Mouse (Mus musculus) erythroblast, embryonic 14.5 days (primary cell): ENCODE data around the gene Tmed10. TPM values are rescaled to one million over a fixed set of nuclear protein-coding genes. Genes with fewer than 3 reads are reported as not detected.

Source experiments
- H3K27me3 ChIP-seq: 2 replicates; pipeline ENCODE4 v1.6.1; 2012; ENCODE audit warnings: inconsistent platforms; ENCODE audit not compliant: control insufficient read depth
- H3K36me3 ChIP-seq: 2 replicates; pipeline ENCODE4 v1.6.1; 2012; ENCODE audit warnings: mild to moderate bottlenecking, inconsistent platforms; ENCODE audit not compliant: control insufficient read depth
- H3K4me1 ChIP-seq: 2 replicates; pipeline ENCODE4 v1.6.1; 2012; ENCODE audit warnings: inconsistent platforms; ENCODE audit not compliant: control insufficient read depth
- H3K4me3 ChIP-seq: replicated peaks from 2 replicates; pipeline ENCODE3; 2012; ENCODE audit warnings: moderate library complexity, mild to moderate bottlenecking, inconsistent platforms
- H3K9me3 ChIP-seq: 2 replicates; pipeline ENCODE4 v1.6.1; 2012; ENCODE audit warnings: low read length, inconsistent platforms, mixed read lengths; ENCODE audit not compliant: control insufficient read depth
- GATA1 ChIP-seq: IDR thresholded peaks from 2 replicates; pipeline ENCODE4 v1.6.1; 2012; ENCODE audit warnings: low read length, inconsistent platforms, mixed read lengths
- TAL1 ChIP-seq: IDR thresholded peaks from 3 replicates; pipeline ENCODE4 v1.6.1; 2012; ENCODE audit warnings: low read length, inconsistent platforms, mixed read lengths
- polyA plus RNA-seq: library from polyadenylated mRNA; stranded (reverse); fragments of >175 nt; gene quantifications from 2 replicates; pipeline ENCODE4 v1.2.3, GENCODE M21; 2012

Tmed10 gene
- polyA plus RNA-seq, result 19.3 and 20.4 TPM in 2 replicates

DNA sequence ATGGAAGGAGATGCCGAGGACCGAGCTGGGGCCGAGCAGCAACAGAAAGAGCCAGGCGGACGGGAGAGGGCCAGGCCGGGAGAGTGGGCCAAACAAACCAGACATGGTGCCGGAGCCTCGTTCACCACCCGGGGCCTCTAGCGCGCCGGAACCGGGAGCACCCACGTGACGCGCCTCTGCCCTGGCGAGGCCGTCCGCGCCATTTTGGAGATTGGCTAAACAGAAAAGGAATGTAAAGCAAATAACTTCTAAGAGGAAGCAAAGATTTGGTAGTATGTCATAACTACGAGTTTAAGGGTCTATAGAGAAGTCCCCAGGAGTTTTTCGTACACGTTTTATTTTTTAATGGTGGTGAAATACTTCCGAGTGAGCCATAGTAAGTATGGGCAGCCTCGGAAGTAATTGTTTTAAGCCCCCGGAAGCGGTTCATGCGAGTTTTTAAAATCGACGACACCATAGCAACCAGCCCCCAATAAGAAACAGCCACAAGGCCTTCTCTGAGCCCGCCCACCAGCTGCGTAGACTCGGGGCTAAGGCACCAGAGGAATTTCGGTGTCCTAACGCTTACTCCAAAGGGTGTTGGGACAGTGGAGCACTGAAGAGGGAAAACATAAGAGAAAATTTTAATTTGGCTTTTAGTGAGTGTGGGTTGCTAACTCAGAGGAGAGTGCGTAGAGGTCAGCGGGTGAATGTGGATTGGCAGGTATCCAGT lies at the start of gene Tmed10:
Tmed10 (minus strand) TSS at position 287 of the 712 bp plus-strand sequence.
- Histone ChIP-seq H3K36me3 (peaks cover 10% of the 10 kb centered on the region), H3K9me3 (no peaks in the 10 kb centered on the region), H3K4me1 (peaks cover 47% of the 10 kb centered on the region), H3K4me3 (peak within 1 kb of the TSS; percentile 92), H3K27me3 (no peaks in the 10 kb centered on the region)
- TF ChIP-seq TAL1 (no peak), GATA1 (no peak)

DNA sequence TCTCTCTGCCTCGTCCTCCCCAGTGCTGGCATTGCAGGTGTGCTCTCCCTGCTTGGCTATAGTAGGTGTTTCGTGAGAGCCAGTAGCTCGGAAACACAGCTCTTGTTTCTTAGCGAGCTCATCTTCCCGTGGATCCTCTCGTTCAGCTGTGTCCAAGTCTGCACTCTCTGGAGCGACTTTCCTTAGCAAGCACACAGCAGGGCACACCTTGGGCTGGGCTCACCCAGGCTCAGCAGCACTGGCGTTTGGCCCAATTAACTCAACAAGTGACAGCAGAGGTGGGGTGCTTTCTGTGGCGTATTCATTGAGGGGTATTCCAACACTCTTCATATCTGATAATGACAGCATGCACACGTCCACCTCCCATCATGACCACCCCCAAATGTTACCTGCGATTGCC lies 48.6 kb upstream of the Tmed10 start:
- H3K4me1 ChIP-seq, result no peaks in the 10 kb centered on the region
- no peak for TF ChIP-seq TAL1
- no peak for TF ChIP-seq GATA1
- no peaks in the 10 kb centered on the region for H3K27me3 ChIP-seq
- H3K4me3 ChIP-seq, result no peak overlapping the region
- H3K36me3 ChIP-seq, result no peaks in the 10 kb centered on the region
- H3K9me3 ChIP-seq, result no peaks in the 10 kb centered on the region

DNA sequence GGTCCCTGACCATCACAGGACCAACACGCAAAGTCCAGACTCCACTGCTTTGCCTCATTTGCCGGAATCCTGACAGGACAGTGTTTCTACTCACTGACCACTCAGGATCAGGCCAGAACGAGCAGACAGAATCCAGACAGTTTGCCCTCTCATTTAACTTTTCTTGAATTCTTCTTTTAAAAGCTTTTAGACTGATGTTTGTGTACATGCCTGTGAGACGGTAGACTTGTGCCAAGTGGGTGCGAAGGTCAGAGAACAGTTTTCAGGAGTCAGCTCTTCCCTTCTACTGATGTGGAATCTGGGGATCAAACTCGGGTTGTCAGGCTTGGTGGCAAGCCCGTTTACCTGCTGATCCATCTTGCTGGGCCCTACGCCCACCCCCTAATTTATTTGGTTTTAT lies 47.9 kb upstream of the Tmed10 start:
- Histone ChIP-seq H3K4me1 (no peaks in the 10 kb centered on the region), H3K27me3 (0 out of 2 replicates have a peak, but pooled peaks cover 2% of the 10 kb centered on the region), H3K9me3 (no peaks in the 10 kb centered on the region), H3K4me3 (no peak overlapping the region), H3K36me3 (no peaks in the 10 kb centered on the region)
- TF ChIP-seq TAL1 (no peak), GATA1 (no peak)

DNA sequence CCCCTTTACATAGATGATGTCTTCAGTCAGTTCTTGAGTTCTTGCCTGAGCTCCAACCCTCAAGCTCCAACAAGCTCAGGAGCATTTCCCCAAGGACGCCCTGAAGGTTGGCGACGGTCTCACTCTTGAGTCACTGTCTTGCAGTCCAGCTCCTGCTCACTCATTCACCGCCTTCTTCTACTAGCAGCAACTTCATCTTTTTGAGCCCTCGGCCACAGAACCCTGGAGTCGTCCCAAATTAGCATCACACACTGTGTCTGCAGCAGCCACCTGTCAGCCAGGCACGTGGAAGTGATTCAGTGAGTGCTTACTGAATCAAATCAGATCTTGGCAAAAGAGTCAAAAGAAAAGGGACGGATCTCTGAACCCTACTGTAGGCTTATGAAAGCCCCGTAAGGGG lies 46.3 kb upstream of the Tmed10 start:
- H3K36me3 ChIP-seq, result no peaks in the 10 kb centered on the region
- H3K27me3 ChIP-seq, result 0 out of 2 replicates have a peak, but pooled peaks cover 2% of the 10 kb centered on the region
- no peak overlapping the region for H3K4me3 ChIP-seq
- no peaks in the 10 kb centered on the region for H3K9me3 ChIP-seq
- no peak for TF ChIP-seq TAL1
- no peak for TF ChIP-seq GATA1
- no peaks in the 10 kb centered on the region for H3K4me1 ChIP-seq

DNA sequence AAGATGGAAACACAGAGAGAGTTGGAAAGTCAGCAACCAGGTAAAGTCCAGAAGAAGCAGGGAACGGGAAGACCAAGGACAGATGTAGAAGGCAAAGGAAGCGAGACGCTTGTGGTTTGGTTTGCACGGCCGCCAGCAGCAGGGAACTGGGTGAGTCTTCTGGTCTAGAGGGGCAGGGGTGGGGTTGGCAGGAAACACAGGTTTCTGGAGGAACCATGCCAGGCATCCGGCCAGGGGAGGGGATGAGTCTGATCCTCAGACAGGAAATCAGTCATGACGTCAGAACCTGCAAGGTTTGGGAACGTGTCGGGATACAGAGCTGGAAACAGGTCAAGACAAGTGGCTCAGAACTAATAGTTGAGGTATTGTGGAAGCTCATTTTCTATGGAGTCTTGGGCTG lies 43.2 kb upstream of the Tmed10 start:
- H3K36me3 ChIP-seq, result no peaks in the 10 kb centered on the region
- TF ChIP-seq TAL1 (no peak), GATA1 (no peak)
- no peaks in the 10 kb centered on the region for H3K4me1 ChIP-seq
- no peak overlapping the region for H3K4me3 ChIP-seq
- H3K9me3 ChIP-seq, result peaks cover 4% of the 10 kb centered on the region; the same call in 1 of the 2 replicates
- 0 out of 2 replicates have a peak, but pooled peaks cover 2% of the 10 kb centered on the region for H3K27me3 ChIP-seq

DNA sequence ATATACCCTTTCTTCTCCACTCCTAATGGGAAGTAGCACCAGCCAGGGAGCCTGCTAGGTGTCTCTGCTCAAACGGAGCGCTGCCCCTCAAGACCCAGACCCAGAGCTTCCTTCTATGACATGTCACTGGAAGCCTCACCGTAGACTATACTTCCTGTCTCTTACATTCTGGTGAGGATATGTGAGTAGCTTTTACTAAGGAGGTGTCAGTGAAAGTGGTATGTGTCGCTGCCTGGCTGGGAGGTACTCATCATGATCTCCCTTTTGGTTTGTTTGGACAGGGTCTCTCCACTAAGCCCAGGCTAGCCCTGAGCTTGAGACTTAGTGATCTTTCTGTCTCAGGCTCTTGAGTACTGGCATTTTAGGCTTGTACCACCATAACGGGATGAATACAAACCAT lies 41.7 kb upstream of the Tmed10 start:
- no peak for TF ChIP-seq GATA1
- TF ChIP-seq TAL1, result no peak
- Histone ChIP-seq H3K4me3 (no peak overlapping the region), H3K4me1 (no peaks in the 10 kb centered on the region), H3K36me3 (no peaks in the 10 kb centered on the region), H3K9me3 (peaks cover 6% of the 10 kb centered on the region; the same call in 1 of the 2 replicates), H3K27me3 (0 out of 2 replicates have a peak, but pooled peaks cover 2% of the 10 kb centered on the region)

DNA sequence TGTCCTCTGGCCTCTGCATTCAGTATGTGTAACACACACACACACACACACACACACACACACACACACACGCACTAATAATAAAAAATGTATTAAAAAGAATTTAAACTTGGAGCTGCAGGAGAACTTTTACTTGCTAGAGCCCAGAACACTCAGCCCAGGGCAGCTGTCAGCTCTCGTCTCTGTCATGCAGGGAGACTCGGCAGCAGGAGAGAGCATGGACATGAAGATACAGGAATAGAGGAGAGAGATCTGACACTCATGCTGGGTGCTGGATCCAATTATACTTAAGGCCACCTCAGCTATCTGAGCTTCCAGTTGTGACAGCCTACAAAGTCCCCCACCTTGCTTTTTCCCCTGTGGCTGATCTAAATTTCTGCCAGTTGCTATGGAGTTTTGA lies 41.2 kb upstream of the Tmed10 start:
- TF ChIP-seq TAL1, result no peak
- no peak for TF ChIP-seq GATA1
- Histone ChIP-seq H3K4me3 (no peak overlapping the region), H3K4me1 (no peaks in the 10 kb centered on the region), H3K36me3 (no peaks in the 10 kb centered on the region), H3K27me3 (0 out of 2 replicates have a peak, but pooled peaks cover 2% of the 10 kb centered on the region), H3K9me3 (peaks cover 7% of the 10 kb centered on the region; the same call in 1 of the 2 replicates)

DNA sequence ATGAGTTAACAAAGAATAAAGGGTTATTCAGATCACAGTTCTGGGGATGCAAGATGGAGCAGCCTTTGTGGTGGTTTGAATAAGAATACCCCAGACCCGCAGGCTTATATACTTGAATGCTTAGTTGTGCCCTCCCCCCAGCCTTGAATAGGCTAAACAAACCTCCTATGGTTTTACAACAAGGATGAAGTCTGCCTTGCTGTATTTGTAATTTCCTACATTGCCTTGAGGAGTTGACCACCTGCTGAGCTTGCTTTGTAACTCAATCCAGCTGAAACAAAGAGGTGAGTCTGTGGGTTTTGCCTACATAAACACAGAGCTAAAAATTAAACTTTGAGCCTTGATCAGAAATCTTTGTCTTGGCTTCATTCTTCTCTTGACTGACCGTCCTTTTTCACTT lies 36.5 kb upstream of the Tmed10 start:
- Histone ChIP-seq H3K9me3 (peaks cover 10% of the 10 kb centered on the region), H3K4me3 (no peak overlapping the region), H3K4me1 (no peaks in the 10 kb centered on the region), H3K36me3 (no peaks in the 10 kb centered on the region), H3K27me3 (no peaks in the 10 kb centered on the region)
- no peak for TF ChIP-seq TAL1
- TF ChIP-seq GATA1, result no peak

DNA sequence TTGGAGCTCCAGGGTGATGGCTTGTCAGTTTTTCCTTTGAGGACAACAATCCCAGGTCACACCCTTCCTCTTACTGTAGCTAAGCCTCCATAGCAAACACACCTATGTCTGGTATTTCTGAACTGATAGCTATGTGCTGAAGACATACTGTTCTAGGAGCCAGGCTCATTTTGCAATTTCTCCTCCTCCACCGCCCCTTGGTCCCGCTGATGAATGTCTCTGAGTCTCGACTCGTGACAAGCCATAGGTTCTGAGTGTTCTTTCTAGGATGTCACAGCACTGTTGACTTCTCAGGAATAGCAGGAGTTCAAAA lies 23.3 kb upstream of the Tmed10 start:
- TF ChIP-seq TAL1 (no peak), GATA1 (no peak)
- Histone ChIP-seq H3K4me3 (no peak overlapping the region), H3K27me3 (peaks cover 11% of the 10 kb centered on the region), H3K4me1 (no peaks in the 10 kb centered on the region), H3K36me3 (no peaks in the 10 kb centered on the region), H3K9me3 (no peaks in the 10 kb centered on the region)
